Mouse (Mus musculus): ENCODE results near the gene Fabp3. TPM values are rescaled to one million over a fixed set of nuclear protein-coding genes. Genes with fewer than 3 reads are reported as not detected.

Gene Fabp3
- polyA plus RNA-seq (2016; fragmentation: Nextera tagmentation; extraction: Ambion mirVana), result 14.6 and 14.9 TPM in 2 replicates

GRCm38 (mm10) chr4:130308231-130309081 lies at the start of gene Fabp3, which contains the start of gene Gm10570:
Gene Fabp3, plus strand, starts transcription at chr4:130308595.
Gene Gm10570, minus strand, starts transcription at chr4:130308674.
- Histone ChIP-seq H3K4me3 (peak within 1 kb of the TSS; percentile 48), H3K4me1 (peaks cover 10% of the 10 kb centered on the region), H3K27ac (no peak within 1 kb of the TSS), H3K36me3 (no peaks in the 10 kb centered on the region), H3K4me2 (replicated peaks) (peak within 1 kb of the TSS; percentile 96), H3K27me3 (peaks cover 41% of the 10 kb centered on the region), H3K9me3 (no peaks in the 10 kb centered on the region), H3K9ac (peak within 1 kb of the TSS; percentile 45)
- under 1% methylated on average over 52 of the region's 52 CpGs for WGBS
- ATAC-seq (ENCODE audit: insufficient number of reproducible peaks, insufficient read depth, low FRiP score, low TSS enrichment), result peak; percentile 36; the same call in 1 of the 2 replicates

DNA sequence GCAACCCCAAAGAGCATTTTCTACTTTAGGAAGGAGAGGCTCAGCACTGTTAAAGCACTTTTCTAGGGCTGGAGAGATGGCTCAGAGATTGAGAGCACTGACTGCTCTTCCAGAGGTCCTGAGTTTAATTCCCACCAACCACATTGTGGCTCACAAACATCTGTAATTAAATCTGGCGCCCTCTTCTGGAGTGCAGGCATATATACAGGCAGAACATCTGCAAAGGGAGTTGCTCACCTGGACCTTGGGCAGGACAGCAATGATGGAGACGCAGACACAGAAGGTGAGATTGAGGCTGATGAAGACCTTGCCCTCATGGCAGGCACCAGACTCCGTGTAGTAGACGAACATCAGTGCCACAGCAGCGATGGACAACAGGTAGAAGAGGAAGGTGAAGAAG lies 48.0 kb upstream of the Fabp3 start:
- 30% methylated on average over 5 of the region's 5 CpGs for WGBS
- Histone ChIP-seq H3K9ac (no peak overlapping the region), H3K4me3 (no peak overlapping the region), H3K36me3 (peaks cover 77% of the 10 kb centered on the region), H3K9me3 (no peaks in the 10 kb centered on the region), H3K4me2 (replicated peaks) (no peak overlapping the region), H3K27ac (no peak overlapping the region), H3K4me1 (peaks cover 12% of the 10 kb centered on the region), H3K27me3 (no peaks in the 10 kb centered on the region)
- ATAC-seq (ENCODE audit: insufficient number of reproducible peaks, insufficient read depth, low FRiP score, low TSS enrichment), result no peak

DNA sequence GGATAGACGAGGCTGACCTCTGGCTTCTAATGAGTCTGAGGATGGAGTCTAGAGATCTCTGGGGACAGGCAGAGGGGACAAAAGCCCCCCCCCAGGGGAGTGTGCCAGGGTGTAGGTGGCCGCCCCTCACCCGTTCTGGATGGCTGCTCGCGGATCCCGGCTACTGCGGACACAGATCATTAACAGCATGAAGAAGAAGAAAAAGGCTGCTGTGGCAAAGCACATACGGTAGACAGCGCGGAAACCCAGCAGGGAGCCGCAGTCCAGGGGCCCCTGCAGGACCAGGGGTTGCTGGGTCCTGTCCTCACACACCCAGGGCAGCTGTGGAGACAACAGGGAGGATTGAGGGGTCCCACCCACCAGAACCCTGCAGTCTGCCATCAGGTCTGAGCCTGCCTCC lies 44.3 kb upstream of the Fabp3 start:
- 30% methylated on average over 11 of the region's 11 CpGs for WGBS
- no peaks in the 10 kb centered on the region for H3K27me3 ChIP-seq
- peaks cover 54% of the 10 kb centered on the region for H3K36me3 ChIP-seq
- H3K4me2 ChIP-seq (replicated peaks), result no peak overlapping the region
- no peak overlapping the region for H3K27ac ChIP-seq
- ATAC-seq (ENCODE audit: insufficient number of reproducible peaks, insufficient read depth, low FRiP score, low TSS enrichment), result no peak
- peaks cover 26% of the 10 kb centered on the region for H3K4me1 ChIP-seq
- no peak overlapping the region for H3K9ac ChIP-seq
- no peak overlapping the region for H3K4me3 ChIP-seq
- no peaks in the 10 kb centered on the region for H3K9me3 ChIP-seq

DNA sequence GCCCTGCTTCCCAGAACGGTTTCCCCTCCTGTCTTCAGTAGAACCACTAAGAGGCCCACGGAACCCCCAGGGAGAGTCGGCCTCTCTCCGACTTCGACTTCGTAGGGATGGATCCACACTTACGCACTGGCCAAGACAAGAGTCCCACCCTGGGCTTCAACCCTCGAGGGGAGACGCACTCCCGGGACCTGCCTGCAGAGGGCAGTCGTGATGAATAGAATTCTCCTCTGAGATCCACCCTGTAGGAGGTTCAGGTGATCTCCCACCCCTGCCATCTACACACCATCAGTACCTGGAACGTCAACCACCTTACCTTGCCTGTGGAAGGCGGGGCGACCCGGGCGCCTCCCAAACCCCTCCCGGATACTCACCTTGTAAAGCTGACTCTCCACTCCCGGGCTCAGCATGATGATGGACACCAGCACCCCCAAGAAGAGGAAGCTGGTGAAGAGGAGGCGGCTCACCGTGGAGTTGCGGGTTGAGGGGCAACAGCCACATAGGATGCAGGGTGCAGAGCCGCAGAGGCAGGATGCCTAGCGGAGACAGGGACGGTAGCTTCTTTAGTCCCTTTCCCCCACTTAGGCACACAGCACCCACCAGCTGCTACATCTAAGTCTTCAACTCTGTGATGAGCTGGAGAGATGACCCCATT lies 43.6 kb upstream of the Fabp3 start:
- Histone ChIP-seq H3K9ac (no peak overlapping the region), H3K4me3 (no peak overlapping the region), H3K36me3 (peaks cover 48% of the 10 kb centered on the region), H3K4me2 (replicated peaks) (no peak overlapping the region), H3K27ac (no peak overlapping the region), H3K9me3 (no peaks in the 10 kb centered on the region), H3K27me3 (no peaks in the 10 kb centered on the region), H3K4me1 (peaks cover 26% of the 10 kb centered on the region)
- ATAC-seq (ENCODE audit: insufficient number of reproducible peaks, insufficient read depth, low FRiP score, low TSS enrichment), result peak; percentile 43; the same call in 1 of the 2 replicates
- 28% methylated on average over 24 of the region's 24 CpGs for WGBS

GRCm38 (mm10) chr4:130266601-130267000 lies 41.8 kb upstream of the Fabp3 start:
- 45% methylated on average over 9 of the region's 9 CpGs for WGBS
- no peaks in the 10 kb centered on the region for H3K27me3 ChIP-seq
- no peak for ATAC-seq (ENCODE audit: insufficient number of reproducible peaks, insufficient read depth, low FRiP score, low TSS enrichment)
- H3K9me3 ChIP-seq, result no peaks in the 10 kb centered on the region
- H3K27ac ChIP-seq, result no peak overlapping the region
- H3K4me2 ChIP-seq (replicated peaks), result 0 out of 2 replicates have a peak overlapping the region, but pooled peaks have one; percentile 24
- H3K4me3 ChIP-seq, result no peak overlapping the region
- peaks cover 32% of the 10 kb centered on the region for H3K36me3 ChIP-seq
- no peak overlapping the region for H3K9ac ChIP-seq
- peaks cover 26% of the 10 kb centered on the region for H3K4me1 ChIP-seq

- peaks cover 26% of the 10 kb centered on the region for H3K4me1 ChIP-seq
- H3K27ac ChIP-seq, result no peak overlapping the region
- 62% methylated on average over 7 of the region's 7 CpGs for WGBS
- H3K9me3 ChIP-seq, result no peaks in the 10 kb centered on the region
- no peak for ATAC-seq (ENCODE audit: insufficient number of reproducible peaks, insufficient read depth, low FRiP score, low TSS enrichment)
- H3K4me2 ChIP-seq (replicated peaks), result 0 out of 2 replicates have a peak overlapping the region, but pooled peaks have one; percentile 24
- no peak overlapping the region for H3K4me3 ChIP-seq
- no peak overlapping the region for H3K9ac ChIP-seq
- H3K27me3 ChIP-seq, result no peaks in the 10 kb centered on the region
- peaks cover 28% of the 10 kb centered on the region for H3K36me3 ChIP-seq
These were observed 41.3 kb upstream of the Fabp3 start for GRCm38 (mm10) chr4:130267069-130267468.

- H3K4me3 ChIP-seq, result no peak overlapping the region
- H3K27me3 ChIP-seq, result no peaks in the 10 kb centered on the region
- H3K4me1 ChIP-seq, result peaks cover 36% of the 10 kb centered on the region
- no peak overlapping the region for H3K27ac ChIP-seq
- H3K4me2 ChIP-seq (replicated peaks), result no peak overlapping the region
- H3K9ac ChIP-seq, result no peak overlapping the region
- peaks cover 11% of the 10 kb centered on the region for H3K36me3 ChIP-seq
- no peaks in the 10 kb centered on the region for H3K9me3 ChIP-seq
- ATAC-seq (ENCODE audit: insufficient number of reproducible peaks, insufficient read depth, low FRiP score, low TSS enrichment), result no peak
- WGBS, result 81% methylated on average over 10 of the region's 10 CpGs
These were observed 39.7 kb upstream of the Fabp3 start for GRCm38 (mm10) chr4:130268736-130269135.

GRCm38 (mm10) chr4:130270089-130270488 lies 38.3 kb upstream of the Fabp3 start:
- no peak overlapping the region for H3K27ac ChIP-seq
- no peak overlapping the region for H3K4me3 ChIP-seq
- H3K27me3 ChIP-seq, result no peaks in the 10 kb centered on the region
- peaks cover 27% of the 10 kb centered on the region for H3K4me1 ChIP-seq
- H3K9me3 ChIP-seq, result no peaks in the 10 kb centered on the region
- ATAC-seq (ENCODE audit: insufficient number of reproducible peaks, insufficient read depth, low FRiP score, low TSS enrichment), result no peak
- peaks cover 10% of the 10 kb centered on the region for H3K36me3 ChIP-seq
- no peak overlapping the region for H3K9ac ChIP-seq
- 88% methylated on average over 8 of the region's 8 CpGs for WGBS
- no peak overlapping the region for H3K4me2 ChIP-seq (replicated peaks)

DNA sequence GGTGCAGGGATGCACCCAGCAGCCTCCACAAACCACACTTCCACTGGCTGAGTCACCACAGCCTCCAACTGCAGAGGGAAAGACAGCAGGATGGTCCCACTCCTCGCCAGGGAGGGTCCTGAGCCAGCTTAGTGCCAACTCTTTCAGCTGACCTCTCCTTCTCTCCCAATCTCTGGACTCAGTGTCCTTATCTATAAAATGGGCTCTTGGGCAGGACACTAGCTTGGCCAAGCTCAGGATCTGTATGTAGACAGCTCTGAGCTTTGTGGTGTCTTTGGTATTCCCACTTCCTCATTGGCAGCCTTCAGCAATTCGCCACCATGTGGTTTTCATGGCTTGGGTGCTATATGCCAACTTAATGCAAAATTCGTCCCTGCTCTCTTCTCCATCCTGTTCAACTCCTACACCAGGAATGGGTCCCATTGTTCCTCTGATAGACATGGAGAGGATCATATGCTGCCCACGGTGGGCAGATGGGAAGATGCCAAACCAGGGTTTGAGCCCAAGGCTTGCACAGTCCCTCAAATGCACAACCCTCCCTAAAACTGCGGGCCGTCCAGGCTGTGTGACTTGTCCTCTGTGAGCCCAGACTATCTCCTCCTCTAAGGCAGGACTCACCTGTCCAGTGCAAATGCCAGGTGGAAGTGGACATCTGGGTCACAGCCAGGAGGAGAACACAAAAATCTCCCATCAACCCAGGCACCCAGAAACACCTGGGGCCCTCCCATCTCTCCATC lies 37.6 kb upstream of the Fabp3 start:
- H3K9ac ChIP-seq, result no peak overlapping the region
- H3K4me2 ChIP-seq (replicated peaks), result no peak overlapping the region
- 86% methylated on average over 6 of the region's 6 CpGs for WGBS
- no peaks in the 10 kb centered on the region for H3K27me3 ChIP-seq
- H3K4me1 ChIP-seq, result peaks cover 27% of the 10 kb centered on the region
- no peak for ATAC-seq (ENCODE audit: insufficient number of reproducible peaks, insufficient read depth, low FRiP score, low TSS enrichment)
- peaks cover 10% of the 10 kb centered on the region for H3K36me3 ChIP-seq
- no peak overlapping the region for H3K4me3 ChIP-seq
- H3K9me3 ChIP-seq, result no peaks in the 10 kb centered on the region
- H3K27ac ChIP-seq, result no peak overlapping the region

DNA sequence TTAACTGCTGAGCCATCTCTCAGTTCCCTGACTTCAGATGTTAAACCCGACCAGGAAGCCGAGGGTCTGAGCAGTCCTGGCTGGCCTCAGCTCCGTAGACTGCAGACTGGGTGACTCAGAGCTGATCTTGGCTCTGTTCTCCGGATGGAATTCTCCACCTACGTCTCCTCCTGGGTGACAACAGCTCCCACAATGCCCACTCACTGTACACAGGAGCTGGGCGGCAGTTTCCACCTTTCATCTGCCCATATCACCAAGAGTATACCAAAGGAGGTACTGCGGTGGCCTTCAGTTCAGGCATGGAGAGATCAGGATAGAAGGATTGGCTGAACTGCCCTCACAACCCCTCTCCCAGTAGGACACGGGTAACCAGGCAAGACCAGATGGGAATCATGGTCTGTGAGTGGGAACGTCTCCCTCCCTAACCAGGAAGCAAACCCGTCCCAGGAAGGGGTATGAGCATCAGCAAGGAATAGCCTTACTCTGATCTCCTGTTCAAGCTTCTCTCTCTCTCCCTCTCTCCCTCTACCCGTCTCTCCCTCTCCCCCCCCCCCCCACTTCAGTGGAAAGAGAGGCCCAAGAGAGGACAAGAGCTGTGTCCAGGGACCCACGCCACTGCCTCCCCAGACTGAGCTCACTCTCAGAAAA lies 34.6 kb upstream of the Fabp3 start:
- peak overlapping the region; percentile 74 for H3K4me2 ChIP-seq (replicated peaks)
- peak overlapping the region; percentile 95 for H3K9ac ChIP-seq
- peak; percentile 31; the same call in 1 of the 2 replicates for ATAC-seq (ENCODE audit: insufficient number of reproducible peaks, insufficient read depth, low FRiP score, low TSS enrichment)
- 9% methylated on average over 11 of the region's 12 CpGs for WGBS
- peak overlapping the region; percentile 85 for H3K27ac ChIP-seq
- peaks cover 9% of the 10 kb centered on the region for H3K27me3 ChIP-seq
- H3K4me1 ChIP-seq, result peaks cover 12% of the 10 kb centered on the region; the same call in 1 of the 2 replicates
- H3K36me3 ChIP-seq, result peaks cover 4% of the 10 kb centered on the region
- no peaks in the 10 kb centered on the region for H3K9me3 ChIP-seq
- H3K4me3 ChIP-seq, result peak overlapping the region; percentile 92
